Mouse (Mus musculus): ENCODE results near the gene Col4a3. TPM values are rescaled to one million over a fixed set of nuclear protein-coding genes. Genes with fewer than 3 reads are reported as not detected.

The Col4a3 gene
- total RNA-seq, 4 experiments from 2014 or later, result 0.73 to 1.5 (median 1.00) TPM

DNA sequence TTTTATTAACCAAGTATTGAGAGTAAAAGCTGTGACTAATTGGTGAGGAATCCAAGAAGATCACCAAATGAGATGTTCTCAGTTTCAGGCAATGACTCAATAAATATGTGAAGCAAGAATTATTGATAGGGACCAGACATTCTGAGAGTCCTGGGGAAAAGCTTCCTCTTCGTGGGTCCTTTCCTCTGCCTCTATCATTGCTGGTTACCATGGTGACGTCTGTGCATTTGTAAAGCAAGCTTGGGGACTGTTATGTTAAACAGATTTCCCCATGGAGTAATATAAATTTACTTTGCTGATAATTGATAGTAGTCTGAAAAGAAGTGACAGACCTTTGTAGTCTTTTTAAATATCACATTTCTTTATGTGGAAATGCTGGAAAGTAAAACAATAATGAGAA, 76.8 kb downstream of the Col4a3 start:
- no peak for DNase-seq (ENCODE audit: low spot score)

DNA sequence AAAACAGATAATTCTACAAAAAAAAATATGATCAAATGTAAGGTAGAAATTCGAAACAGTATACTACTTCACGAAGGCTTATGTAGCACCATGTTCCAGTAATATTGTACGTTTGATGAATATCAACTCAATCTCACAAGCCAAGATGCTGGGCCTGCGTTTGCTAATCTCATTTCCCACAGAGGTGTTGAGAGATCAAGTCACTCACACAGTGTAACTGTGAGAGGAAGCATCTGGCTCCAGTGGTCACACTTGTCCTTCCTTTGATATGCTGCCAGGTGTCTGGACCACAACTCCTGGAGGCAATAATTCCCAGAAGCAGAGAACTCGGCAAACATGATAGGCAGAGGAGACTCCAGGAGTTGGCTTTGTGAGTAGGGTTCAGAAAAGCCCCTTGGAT, 99.6 kb downstream of the Col4a3 start:
- no peak for DNase-seq (ENCODE audit: low spot score)

DNA sequence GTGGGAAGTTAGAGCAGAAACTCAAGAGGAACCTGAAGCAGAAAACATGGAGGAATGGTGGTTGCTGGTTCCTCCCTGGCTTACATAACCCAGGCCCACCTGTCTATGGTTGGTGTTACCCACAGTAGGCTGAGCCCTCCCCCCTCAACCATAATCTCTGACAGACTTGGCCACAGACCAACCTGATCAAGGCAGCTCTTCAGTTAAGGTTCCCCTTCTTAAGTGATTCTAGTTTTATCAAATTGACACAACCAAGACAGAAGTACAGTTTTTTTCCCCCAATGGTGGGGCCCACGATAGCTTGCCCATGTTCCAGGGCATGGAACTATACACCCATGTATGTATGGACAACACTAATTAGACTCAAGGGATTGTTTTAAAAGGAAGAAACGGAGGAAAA, 100.1 kb downstream of the Col4a3 start:
- DNase-seq (ENCODE audit: low spot score), result no peak

DNA sequence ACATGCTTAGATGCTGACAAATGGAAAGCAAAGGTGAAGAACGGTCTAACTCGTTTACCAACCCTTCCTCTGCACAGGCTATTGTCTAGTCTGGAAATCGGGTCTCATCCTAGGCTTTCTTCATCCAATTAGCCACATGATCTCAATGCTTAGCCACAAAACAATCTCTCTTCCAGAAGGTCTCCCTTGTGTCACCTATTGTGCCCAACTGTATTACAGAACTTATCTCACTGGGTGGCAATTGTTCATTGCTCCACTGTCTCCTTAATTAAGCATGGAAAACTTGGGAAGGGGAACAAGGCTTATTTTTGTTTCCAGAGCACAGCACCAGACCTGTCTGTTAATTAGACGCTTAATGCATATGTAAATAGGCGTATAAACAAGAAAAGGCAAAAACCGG, 101.2 kb downstream of the Col4a3 start:
- no peak for DNase-seq (ENCODE audit: low spot score)

DNA sequence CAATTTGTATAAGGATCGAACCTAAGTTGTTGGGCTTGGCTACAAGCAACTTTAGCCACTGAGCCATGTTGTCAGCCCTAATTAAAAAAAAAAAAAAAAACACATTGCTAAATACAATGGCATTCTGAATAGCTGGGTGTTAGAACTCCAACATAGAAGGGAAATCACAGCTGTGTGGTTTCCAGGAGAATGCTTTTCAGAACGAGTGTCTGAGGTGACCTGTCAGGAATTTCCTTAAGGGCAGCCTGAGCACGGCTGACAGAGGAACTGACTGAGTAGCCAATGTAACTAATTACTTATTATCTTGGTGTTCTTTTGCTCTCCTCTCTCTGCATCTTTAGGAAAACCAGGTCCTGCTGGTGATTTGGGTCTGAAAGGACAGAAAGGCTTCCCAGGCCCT, 109.2 kb downstream of the Col4a3 start:
- DNase-seq (ENCODE audit: low spot score), result no peak

DNA sequence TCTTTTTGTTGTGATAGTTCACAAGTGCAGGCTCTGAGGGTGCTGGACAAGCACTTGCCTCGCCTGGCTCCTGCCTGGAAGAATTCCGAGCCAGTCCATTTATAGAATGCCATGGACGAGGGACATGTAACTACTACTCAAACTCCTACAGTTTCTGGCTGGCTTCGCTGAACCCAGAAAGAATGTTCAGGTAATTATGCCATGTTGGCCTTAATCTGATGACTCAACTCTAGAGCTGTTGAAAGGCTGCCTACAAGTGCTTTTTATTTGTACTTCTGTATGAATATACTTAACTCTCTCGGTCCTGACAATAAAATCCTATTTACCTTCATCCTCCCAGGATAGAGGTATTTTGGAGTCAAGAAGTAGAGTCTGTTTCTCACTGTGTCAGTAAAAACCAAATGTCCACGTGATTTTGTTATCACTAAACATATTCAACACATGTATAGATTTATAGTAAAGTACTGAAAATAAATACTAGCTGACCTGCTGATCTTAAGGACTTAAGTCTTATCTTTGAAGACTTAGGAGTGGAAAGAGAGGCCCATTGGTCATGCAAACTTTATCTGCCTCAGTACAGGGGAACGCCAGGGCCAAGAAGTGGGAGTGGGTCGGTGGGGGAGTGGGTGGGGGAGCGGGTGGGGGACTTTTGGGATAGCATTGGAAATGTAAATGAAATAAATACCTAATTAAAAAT, 131.2 kb downstream of the Col4a3 start:
- no peak for DNase-seq (ENCODE audit: low spot score)

DNA sequence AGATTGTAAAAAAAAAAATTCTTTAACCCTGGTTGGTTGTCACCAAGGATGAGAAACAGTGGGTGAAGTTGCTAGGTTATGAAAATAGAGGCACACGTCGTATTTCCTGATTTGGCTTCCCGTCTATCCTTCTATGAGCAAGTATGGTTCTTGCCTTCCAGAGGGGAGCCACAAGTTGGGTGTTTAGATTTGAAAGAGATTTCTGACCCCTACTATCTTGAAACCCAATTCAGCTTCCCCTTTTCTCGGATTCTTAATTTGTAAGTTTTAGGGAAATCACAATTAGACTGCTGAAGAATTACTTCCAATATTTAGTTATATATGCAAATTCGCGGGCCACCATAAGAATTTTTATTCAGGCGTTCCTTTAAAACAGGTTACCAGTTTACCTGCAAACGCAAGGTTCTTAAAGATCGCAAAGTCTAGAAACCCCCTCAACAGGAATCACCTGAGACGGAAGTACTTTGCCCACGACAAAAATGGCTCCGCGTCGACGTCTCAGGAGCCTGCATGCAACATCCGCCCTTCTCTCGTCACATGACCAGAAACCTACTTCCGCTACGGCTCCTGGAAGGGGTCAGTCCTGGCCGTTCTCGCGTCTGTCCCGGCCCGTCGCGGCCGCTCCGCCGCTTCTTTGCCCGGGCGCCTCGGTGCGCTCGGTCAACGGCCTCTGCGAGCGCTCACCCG, 137.8 kb downstream of the Col4a3 start, which contains the start of gene Mff:
Gene Mff, plus strand, starts transcription at position 552 of the 687 bp plus-strand sequence.
- peak; percentile 97 for DNase-seq (ENCODE audit: low spot score)

DNA sequence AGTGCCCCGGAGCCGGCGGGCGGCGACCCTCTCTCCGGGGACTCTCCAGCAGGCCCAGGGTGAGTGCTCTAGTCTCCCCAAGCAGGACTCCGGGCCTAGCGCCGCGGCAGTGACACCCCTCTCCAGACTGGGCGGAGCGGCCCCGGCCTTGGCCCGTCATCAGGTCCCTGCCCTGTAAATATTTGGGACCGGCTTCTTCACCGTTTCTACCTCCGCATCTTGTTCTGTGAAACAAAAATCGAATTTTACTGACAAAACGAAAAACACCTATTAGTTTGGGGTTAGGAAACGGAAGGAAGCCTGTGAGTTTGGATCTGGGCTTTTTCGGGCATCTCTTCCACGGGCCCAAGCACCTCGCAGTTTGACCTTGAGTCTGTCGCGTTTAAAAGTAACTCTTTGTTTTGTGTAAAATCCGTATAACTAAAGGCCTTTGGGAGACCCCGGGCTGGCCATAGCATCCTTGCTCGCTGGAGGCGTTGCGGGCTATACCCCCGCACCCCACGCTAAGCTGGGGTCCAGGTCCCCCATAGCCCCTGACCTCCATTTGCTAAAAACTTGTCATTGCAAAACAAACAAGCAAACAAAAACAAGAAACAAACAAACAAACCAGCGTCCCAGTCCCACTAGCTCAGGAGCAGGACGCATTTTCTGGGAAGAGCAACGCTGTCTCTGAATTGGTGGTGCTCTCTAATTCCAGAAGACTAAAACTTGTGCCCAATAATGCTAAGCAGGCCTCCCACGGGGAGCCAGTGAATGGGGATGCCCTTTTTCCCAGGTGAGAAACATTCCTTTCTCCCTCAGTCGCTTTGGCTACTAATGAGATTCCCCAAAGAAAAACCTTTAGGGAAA, 138.5 kb downstream of the Col4a3 start:
- no peak for DNase-seq (ENCODE audit: low spot score)

DNA sequence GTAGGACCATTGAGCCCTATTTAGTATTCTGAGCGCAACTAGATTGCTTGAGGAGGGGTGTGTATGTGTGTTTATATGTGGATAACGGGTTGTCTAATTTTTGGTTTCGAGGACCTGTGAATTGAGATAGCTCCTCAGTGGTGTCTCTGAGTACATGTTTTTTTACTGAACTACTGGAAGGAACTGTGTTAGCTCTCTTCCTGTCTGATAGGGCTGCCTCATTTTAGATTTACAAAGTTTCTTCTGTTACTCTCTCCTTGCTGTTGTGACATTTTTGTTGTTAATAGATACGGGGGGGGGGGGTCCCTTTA, 139.1 kb downstream of the Col4a3 start:
- DNase-seq (ENCODE audit: low spot score), result no peak

DNA sequence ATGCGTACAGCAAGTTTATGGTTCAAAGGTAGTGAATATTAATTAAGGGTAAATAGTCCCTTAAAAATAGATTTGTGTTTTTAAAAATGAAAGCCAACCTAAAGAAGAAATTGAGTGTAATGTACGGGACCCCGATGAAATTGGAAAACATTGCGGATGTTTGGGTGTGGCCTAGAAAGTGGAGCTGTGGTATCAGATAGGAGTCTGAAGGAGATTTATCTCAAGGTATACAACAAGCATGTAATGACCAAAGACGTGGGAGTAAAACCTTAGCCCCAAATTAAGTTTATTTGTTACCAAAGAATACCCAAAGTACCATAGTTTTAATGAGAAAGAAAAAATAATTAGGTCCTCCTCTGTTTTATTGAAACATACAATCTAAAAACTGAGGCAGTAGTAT, 139.8 kb downstream of the Col4a3 start:
- DNase-seq (ENCODE audit: low spot score), result no peak

DNA sequence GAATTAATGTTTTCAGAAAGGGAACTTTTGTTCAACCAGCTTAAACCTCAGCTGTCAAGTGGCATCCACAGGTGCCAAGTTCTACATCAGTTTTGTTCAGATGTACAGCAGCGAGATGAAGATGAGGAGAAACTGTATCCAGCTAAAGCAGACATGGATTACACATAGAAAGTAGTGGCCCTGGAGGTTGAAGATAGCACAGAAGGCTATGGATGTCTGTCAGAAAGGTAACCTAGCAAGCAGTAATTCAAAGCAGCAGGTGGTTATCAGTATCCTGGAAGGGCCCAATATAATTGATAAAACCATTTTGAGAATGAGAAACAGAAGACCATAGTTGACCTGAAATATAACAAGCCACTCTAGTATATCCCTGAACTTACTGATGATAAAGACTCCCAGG, 146.6 kb downstream of the Col4a3 start:
- no peak for DNase-seq (ENCODE audit: low spot score)

DNA sequence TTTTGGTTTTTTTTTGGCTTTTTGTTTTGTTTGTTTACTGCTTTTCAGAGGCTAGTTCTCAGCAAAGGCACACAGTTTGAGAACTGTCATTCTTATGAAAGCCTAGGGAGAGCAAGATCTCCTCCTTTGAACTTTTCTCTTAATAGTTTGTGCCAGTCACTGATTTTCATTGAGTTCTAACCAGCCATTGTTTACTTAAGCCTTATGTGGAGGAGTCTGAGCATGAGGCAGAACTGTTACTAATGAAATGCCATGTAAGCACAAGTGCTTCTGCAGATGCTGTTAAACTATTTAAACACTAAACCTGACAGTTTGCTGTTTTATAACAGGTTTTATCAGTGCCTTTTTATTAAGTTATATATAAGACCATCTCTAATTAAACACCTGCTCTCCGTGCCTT, 151.3 kb downstream of the Col4a3 start:
- DNase-seq (ENCODE audit: low spot score), result no peak

DNA sequence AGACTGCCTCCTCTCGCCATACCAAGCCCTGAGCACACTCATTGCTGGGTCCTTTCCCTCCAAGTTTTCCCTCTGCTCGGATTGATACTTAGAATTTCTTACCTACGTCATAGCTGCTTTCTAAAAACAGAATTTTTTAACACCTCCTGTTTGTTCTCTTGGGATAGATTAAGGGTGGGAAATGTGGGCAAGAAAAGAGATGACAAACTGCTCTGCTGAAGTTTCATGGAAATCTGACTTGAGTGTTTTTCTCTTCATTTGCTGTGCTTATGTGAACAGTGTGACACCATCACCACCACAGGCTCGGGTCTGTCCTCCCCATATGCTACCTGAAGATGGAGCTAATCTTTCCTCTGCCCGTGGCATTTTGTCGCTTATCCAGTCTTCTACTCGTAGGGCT, 154.8 kb downstream of the Col4a3 start:
- no peak for DNase-seq (ENCODE audit: low spot score)

DNA sequence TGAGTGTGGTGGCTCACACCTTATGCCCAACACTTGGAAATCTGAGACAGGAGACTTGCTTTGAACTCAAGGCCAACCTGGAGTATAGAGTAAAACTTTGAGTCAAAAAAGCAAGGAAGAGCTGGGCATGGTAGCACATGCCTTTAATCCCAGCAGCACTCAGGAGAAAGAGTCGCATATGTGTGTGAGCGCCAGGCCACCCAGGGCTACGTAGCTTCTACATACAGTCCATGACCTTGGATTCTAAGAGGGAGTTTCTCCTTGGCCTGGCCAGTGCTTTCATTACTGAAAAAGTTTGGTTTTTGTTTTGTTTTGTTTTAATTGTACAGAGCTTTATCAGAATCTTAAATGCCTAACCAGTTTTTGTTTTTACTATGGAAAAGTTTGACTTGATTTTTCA, 157.2 kb downstream of the Col4a3 start:
- DNase-seq (ENCODE audit: low spot score), result no peak

DNA sequence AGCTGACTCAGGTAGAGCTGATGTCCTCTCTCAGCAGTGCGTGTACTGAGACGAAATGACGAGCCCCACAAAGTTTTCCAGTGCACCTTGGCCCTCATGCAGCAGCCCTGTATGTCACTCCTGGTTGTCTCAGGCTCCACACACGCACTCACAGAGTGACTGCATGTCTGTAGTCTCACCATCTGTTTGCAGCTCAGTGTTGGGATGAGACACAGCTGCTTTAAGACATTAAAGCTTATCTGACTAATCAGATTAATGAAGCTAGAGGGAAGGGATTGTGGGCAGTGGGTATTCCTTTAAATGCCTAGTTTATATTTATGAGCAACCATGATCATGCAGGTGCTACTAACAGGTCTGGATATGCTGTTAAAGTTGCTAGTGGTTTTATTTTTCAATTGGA, 159.7 kb downstream of the Col4a3 start:
- no peak for DNase-seq (ENCODE audit: low spot score)

DNA sequence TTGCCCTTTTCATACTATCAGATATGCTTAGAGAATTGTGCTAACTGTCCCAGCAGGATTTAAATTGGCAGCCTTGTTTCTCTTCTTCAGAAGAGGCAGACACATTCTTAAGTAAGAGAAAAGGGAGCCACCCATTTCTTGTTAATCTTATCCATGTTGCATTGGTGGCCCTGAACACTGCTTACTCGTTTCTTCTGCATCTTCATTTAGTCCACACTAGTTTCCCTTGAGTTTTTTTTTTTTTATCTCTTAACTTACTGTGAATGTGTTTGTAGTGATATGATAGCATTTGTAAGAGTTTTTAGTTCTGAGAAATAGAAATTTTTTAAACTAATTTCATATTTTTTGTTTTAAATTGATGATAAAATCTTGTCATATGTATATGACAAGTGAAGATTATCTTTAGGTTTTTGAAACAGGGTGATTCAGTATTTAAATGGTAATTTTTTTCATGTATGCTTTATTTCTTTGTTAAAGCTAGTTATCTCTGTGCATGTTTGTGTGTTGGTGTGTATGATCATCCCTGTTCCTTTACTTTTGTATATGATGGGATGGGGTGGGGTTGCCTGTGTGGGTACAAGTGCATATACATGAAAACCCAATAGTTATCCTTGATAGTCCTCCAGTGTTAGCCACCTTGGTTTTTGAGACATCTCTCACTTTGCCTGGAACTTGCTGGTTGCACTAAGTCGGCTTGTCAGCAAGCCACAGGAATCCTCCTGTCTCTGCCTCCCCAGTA, 161.2 kb downstream of the Col4a3 start:
- no peak for DNase-seq (ENCODE audit: low spot score)

DNA sequence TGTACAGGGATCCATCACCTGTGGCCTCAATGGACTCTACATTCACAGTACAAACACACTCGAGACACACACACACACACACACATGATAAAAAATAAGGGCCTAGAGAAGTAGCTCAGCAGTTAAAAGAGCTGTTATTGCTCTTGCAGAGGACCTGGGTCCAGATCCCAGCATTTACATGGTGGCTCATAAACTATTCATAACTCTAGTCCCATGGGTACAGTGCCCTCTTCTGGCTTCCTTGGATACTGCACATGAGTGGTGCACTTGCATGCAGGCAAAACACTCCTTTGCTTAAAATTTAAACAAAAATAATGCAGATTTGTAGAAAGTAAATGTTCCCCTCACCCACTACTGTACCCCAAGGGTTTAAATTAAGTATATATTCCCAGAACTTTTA, 172.8 kb downstream of the Col4a3 start:
- no peak for DNase-seq (ENCODE audit: low spot score)

DNA sequence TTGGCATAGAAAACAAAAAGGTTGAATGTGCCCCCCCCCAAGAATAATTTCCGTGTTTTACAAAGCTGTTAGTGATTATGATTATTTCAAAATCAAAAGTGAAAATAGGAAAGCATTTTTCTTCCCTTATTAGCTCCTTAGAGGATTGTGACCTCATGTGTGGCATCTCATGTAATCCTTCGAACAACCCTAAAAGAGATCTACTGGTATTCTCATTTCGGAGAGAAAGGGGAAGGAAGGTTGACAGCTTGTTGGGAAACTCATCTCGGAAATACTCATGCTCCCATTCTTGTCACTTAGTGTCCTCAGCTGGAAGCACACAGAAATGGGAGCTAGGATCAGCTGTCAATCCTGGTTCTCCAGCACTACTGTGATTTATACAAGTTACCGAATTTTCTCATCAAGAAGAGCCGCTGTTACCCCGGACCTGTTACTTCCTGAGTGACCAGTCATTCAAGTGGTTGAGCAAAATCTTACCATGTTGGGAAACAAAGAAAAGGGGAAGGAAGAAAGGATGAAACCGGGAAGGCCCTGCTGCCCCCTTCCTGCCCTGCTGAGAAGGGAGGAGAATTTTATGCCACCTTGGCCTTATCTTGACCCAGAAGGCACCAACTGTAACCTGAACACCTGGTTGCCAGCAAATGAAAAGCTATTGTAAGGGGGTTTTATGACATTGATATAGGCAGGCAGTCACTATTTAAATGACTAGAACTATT, 174.9 kb downstream of the Col4a3 start:
- no peak for DNase-seq (ENCODE audit: low spot score)

DNA sequence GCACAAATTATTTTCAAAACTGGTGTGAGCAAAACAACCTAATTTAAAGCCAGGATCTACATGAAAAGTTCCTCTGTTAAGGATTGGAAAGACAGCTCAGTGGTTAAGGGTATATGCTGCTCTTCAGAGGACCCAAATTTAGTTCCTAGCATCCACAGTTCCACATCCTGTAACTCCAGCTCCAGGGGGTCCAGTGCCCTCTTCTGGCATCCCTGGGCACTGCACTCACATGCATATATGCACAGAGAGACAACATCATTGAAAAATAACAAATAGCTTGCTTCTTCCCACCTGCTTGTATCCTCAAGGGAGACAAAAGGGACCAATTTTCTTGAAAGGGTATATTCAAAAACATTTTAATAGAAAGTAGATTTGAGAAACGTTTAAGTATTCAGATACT, 175.6 kb downstream of the Col4a3 start:
- no peak for DNase-seq (ENCODE audit: low spot score)

DNA sequence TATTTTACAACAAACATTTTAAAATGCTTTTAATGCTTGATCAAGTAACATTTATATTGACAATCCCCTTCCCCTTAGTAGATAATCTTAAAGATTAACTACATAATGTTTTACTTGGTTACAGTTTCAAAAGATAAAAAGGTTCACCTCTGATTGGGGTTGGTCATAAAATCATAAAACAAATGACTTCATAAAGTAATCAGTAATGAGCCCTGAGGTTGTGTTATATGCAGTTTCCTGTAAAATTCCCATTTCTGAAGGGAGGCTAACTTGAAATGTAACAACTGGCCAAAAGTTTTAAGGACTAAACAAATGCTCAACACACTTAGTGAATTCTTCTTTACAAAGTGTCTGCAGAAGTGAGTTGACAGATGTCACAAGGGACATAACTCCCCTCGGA, 179.5 kb downstream of the Col4a3 start:
- no peak for DNase-seq (ENCODE audit: low spot score)

DNA sequence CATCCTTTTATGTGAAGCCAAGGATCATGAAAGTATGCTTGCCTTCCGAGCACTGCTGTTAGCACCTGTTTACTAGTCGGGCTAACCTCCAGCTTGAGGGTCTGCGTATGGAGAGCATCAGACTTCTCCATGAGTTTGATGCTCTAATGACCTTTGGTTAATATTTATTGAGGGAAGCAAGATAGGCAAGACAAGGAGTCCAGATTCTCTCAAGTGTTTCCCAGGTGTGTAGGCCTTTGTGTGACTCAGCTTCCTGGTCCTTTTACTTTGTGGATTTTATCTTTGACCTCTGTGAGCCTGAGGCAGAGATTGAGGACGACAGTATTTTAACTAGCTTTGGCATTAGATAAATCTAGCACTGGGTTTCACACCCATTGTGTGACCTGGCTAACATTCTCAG, 179.9 kb downstream of the Col4a3 start:
- DNase-seq (ENCODE audit: low spot score), result no peak
